Mouse (Mus musculus) forelimb bud, embryonic 11.5 days (tissue): ENCODE measurements around the gene Dnaja3.
"Not testable (repeated sequence)": the region's sequence is repeated elsewhere in the genome, so short reads cannot be mapped to it uniquely, and the experiment has no call there.

ENCODE experiments used
- DNase-seq: peaks from one replicate; pipeline ENCODE4 v3.0.0-alpha.2; 2012; ENCODE audit warnings: low read depth, low spot score

The Dnaja3 gene

DNA sequence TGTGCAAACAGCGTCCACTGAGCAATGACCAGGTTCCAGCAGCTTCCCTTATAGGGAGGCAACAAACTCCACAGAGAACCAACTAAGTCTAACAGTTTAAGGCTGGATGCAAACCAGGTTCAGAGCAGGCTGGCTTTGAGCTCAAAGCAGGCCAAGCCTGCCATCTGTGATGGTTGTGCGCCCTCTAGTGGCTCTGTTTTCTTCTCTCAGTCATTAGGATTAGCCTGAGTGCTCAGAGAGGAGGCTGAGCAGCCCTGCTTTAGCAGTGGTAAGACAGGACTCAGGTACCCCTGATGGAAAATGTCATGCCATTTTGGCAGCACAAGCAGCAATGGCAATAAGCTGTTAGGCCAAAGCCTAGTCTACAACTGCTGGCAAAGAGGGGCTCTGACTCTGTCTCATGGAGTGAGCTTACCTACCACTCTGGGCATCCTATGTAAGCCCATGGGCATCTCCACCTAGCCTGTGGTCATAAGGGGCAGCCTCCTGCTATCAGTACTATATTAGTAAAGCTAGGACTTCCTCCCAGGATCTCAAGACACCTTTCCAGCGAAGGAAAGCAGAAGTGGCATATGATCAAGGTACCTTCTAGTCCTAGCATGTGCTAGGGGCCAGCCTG is 27.5 kb downstream of the Dnaja3 start:
- DNase-seq, result peak; percentile 93

GRCm38 (mm10) chr16:4670317-4670716 is 30.5 kb downstream of the Dnaja3 start:
- no peak for DNase-seq

GRCm38 (mm10) chr16:4674091-4674490 is 34.3 kb downstream of the Dnaja3 start:
- no peak for DNase-seq

GRCm38 (mm10) chr16:4676836-4677235 is 37.0 kb downstream of the Dnaja3 start:
- DNase-seq, result no peak

DNA sequence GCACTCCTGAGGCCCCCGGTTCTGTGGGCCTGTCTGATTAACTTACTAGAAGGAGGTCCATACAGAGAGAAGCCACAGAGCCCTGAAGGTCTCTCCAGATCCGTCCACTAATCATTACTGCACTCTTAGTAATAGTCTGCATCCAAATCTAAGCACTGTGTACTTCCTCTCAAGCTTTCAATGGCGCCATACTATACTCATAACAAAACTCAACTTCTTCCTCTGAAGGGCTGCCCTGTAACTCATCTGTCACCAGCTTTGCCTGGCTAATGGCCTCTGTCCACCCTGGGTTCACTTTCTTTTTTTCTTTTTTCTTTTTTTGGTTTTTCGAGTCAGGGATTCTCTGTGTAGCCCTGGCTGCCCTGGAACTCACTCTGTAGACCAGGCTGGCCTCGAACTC is 38.3 kb downstream of the Dnaja3 start:
- no peak for DNase-seq

DNA sequence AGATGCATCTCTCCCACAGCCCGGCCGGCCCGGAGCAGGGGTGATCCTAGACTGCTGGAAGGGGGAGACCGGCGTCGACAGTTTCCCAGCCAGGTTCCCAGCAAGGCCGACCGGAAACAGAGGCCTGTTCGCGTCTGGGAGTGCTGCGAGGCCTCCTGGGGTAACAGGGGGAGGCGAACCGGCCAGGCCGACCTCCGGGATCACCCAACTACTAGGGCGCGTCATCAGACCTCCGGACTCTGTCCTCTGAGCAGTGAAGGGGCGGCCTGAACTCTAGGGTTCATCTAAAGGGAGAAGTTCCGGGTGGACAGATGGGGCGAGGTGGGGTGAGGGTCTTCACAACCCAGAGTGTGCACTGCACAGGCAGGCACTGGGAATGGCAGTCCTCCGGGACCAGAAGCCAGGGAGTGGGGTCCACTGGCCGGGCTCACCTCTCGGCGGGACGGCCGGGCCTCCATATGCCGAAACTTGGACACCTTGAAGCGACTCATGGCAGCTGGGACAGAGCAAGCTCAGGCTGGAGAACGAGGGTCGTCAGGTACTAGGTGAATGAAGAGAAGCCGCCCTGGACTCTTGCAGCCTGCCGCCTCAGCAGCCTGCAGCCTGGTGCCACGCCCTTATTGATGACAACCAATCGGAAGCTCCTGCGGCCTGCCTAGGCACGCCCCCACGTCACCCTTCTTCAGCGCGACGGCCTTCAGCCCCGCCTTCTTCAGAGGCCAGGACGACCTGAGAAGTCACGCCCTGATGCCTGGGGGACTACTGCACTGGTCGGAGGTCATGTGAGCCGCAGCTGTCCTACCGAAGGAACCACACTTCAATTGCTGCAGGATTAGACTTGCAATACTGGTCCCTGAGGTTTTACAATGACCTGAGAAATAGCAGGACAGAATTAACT is 39.6 kb downstream of the Dnaja3 start, which contains the start of gene Coro7:
Gene Coro7, minus strand, starts transcription at position 657 of the 898 bp plus-strand sequence.
- DNase-seq, result peak; percentile 93

DNA sequence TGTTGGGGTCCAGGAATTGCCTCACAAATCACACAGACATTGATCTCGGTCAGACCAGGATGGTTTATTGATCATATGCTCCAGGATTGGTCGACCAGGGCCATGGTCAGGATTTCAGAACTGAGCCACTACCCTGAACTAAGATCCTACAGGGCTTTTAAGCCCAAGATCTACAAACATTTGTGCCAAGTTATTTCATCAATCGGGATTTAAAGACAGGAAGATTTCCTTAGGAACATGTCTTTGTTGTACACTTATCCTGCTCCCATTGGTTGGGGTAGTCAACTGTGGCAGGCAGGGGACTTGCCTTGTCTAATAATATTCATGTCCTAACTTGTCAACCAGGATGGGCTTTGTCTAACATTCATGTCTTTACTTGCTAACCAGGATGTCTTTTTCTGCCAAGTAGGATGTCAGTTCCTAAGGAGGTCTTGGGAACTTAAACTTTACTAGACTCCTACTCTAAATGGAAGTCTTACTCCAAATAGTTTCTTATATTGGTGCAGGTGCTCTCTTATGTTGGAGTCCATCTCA is 41.2 kb downstream of the Dnaja3 start:
- DNase-seq, result not testable (repeated sequence)

GRCm38 (mm10) chr16:4682628-4683179 is 42.9 kb downstream of the Dnaja3 start:
- no peak for DNase-seq

DNA sequence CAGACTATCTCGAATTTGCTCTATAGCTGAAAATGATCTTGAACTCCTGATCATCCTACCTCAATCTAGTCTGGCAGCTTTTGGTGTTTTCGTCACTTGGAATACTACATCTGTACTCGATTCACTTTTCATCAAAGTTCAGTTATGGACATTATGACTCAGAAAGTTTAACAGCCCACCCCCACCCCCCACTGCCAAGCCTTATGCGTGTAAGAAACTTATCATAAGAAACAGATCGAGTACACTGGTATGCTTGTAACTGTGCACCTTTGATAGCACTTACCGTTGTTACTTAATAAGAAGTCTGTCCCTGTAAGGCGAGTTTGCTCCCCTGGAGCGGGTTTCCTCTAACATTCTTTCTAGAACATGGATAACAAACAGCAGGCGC is 43.4 kb downstream of the Dnaja3 start:
- DNase-seq, result no peak

DNA sequence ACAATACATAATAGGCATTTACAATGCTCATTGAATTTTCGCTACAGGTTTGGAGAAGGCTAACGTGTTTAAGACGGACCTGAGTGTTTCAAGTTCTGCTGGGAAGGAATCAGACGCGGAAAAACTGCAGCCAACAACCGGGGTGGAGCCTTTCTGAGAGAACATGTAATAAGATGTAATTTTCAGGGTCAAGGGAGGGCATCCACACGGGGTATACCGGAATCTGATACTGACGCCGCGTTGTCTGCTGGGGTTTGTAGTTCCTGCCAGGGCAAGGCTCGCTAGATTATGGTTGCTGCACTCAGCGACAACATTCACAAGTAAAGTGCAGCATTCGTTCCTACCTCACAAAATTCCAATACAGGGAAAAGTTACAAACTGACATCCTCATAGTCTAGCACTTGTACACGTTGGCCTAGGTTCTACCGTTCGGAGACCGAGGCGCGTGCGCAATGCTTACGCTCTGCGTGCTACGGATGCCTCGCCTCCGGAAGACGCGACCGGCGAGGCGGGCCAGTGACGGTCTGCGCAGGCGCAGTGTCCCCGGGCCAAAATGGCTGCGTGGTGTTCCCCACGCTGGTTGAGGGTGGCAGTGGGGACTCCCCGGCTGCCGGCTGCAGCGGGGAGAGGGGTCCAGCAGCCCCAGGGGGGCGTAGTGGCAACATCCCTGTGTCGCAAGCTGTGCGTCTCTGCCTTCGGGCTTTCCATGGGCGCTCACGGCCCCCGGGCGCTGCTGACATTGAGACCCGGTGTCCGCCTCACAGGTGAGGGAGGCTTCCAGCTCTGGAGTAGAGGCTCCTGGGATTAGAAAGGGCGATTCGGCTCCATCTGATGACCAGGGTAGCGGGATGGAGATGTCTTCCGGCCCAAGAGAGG is 44.0 kb downstream of the Dnaja3 start:
- peak; percentile 95 for DNase-seq

DNA sequence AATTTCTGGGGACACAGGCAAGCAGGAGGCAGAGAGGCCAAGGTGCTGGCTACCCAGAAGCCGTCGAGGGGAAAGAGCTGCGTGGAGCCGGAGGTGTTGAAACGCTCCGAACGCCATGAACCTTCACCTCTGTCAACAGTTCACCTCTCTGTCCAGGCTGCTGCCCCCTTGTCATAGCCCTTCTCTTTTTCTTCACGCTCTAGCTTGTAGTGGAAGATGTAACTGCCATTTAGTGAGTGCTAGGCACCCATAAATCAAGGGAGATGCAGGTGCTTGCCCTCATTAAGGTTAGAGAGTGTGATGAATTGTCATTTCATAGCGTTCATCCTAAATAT is 44.6 kb downstream of the Dnaja3 start:
- no peak for DNase-seq

- not testable (repeated sequence) for DNase-seq
These were observed 49.6 kb downstream of the Dnaja3 start for GRCm38 (mm10) chr16:4689371-4689770.

GRCm38 (mm10) chr16:4701211-4701610 is 61.4 kb downstream of the Dnaja3 start:
- no peak for DNase-seq

GRCm38 (mm10) chr16:4702646-4703045 is 62.9 kb downstream of the Dnaja3 start:
- DNase-seq, result no peak

GRCm38 (mm10) chr16:4705541-4705940 is 65.8 kb downstream of the Dnaja3 start:
- no peak for DNase-seq

DNA sequence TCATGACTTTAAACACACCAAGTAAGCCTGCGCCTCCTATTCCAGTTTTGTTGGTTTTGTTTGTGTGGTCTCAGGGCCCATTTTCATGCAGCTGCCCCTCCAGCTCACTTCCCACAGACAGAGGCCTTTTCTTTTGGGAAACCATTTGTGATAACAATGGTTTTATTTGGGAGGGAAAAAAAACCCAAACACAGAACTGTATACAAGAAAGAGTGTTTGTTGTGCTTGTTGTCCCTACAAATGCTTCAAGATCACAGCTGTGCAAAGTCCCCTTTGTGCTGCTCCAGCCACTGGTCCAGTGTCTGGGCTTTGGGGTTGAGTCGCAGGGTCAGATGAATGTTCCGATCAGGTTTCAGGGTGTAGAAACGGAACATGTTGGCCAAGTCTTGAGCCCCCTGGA is 71.4 kb downstream of the Dnaja3 start:
- no peak for DNase-seq

DNA sequence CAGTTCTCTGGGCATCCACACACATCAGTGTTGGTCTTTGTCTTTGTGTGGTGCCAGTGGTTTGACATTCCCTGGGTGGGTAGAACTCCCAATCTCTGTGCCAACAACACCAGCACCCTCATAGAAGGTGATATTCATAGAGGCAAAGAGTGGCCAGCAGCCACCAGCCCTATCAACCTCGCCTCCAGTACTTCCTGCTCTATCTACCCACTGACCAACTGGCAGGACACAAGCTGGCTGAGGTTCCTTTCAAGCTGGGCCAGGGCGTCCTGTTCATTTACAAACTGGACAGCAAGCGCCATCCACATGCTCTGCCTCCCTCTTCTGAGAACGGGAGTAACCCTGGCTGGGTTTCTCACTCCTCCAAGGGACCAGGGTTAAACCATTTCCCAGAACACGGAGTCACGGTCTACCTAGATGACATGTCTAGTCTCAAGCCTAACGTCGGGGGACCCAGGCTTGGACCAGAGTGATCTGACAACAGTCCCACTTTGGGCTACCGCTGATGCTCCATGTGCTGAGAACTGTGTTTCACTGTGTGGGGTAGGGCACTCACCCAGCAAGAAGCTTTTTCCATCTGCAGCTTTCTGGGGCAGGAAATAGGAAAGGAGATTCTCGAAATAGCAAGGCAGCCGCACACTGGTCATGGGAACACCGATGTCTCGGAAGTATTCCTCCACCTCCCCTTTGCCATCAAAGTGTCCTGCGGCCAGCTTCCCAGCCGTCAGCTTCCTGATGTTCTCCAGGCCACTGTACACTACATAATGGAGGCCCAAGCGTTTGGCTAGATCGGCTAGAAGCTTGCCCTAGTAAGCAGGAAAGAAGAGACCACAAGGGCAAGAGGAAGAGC is 74.3 kb downstream of the Dnaja3 start:
- DNase-seq, result no peak

- DNase-seq, result no peak
These were observed 78.1 kb downstream of the Dnaja3 start for GRCm38 (mm10) chr16:4717866-4718265.

DNA sequence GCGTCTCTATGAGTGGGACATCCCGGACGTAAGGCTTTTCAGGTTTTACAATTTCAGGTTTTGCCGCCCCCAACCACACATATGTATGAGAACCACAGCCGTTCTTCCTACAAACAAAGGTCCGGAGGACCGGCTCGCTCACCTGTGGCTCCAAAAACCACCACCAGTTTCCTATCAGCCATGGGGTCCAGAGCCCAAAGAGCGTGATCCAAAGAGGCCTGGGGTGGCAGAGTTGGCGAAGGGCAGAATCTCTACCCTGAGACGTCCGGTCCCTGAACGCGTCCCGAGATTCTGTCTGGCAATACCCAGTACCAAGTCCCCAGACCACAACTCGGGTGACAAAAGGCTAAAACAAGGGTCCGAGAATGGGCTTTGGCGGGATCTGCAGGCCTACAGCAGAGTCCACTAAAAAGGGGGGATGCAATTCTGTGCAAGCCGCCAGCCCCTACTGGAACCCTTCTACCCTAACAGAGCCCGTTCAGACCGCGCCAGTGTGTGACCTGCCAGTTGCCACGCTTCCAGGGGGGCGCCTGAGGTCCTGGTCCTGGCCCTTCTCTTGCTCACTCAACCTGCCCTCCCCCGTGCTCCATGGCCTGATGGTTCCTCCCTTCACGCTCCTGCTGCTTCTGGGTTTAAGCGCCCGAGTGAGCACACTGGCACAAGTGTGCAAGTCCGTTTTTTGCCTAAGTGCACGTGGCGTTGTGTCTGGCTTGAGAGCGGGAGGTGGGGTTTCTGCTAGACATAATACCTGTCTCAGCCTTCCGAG is 79.1 kb downstream of the Dnaja3 start, which contains the start of gene Nmral1:
Gene Nmral1, minus strand, starts transcription at position 604 of the 766 bp plus-strand sequence.
- peak; percentile 88 for DNase-seq
